Mouse (Mus musculus): ENCODE measurements around the gene Tpp1. TPM values are rescaled to one million over a fixed set of nuclear protein-coding genes. Genes with fewer than 3 reads are reported as not detected.
A peak's percentile ranks its signal among the peaks of the same experiment; 100 is the strongest.

Tpp1 gene
- 45.8 and 48.3 TPM in 2 replicates for polyA plus RNA-seq (2016; fragmentation: Nextera tagmentation; extraction: Ambion mirVana)

- WGBS = 22% methylated on average over 20 of the region's 20 CpGs
- Histone ChIP-seq H3K4me2 (peak within 1 kb of the TSS; percentile 71), H3K27ac (peak within 1 kb of the TSS; percentile 68; the same call in 1 of the 2 replicates), H3K4me3 (replicated peaks) (peak within 1 kb of the TSS; percentile 52), H3K9me3 (no peaks in the 10 kb centered on the region), H3K9ac (peak within 1 kb of the TSS; percentile 71), H3K36me3 (replicated peaks) (peaks cover 57% of the 10 kb centered on the region), H3K27me3 (no peaks in the 10 kb centered on the region), H3K4me1 (peaks cover 17% of the 10 kb centered on the region)
- peak; percentile 96 for ATAC-seq (ENCODE audit: low FRiP score)
Measured at GRCm38 (mm10) chr7:105751491-105752433, at the start of gene Tpp1. Gene Tpp1, minus strand, starts transcription at chr7:105752235.

GRCm38 (mm10) chr7:105796972-105797371 is 44.9 kb upstream of the Tpp1 start:
- no peak overlapping the region for H3K4me2 ChIP-seq
- no peaks in the 10 kb centered on the region for H3K27me3 ChIP-seq
- no peaks in the 10 kb centered on the region for H3K9me3 ChIP-seq
- no peak overlapping the region for H3K27ac ChIP-seq
- H3K9ac ChIP-seq = no peak overlapping the region
- ATAC-seq (ENCODE audit: low FRiP score) = no peak
- H3K4me3 ChIP-seq (replicated peaks) = no peak overlapping the region
- WGBS = 91% methylated on average over 3 of the region's 3 CpGs
- 0 out of 2 replicates have a peak, but pooled peaks cover 4% of the 10 kb centered on the region for H3K4me1 ChIP-seq
- H3K36me3 ChIP-seq (replicated peaks) = no peaks in the 10 kb centered on the region

- no peak overlapping the region for H3K9ac ChIP-seq
- 20% methylated on average over 7 of the region's 7 CpGs for WGBS
- H3K36me3 ChIP-seq (replicated peaks) = no peaks in the 10 kb centered on the region
- H3K4me1 ChIP-seq = 0 out of 2 replicates have a peak, but pooled peaks cover 4% of the 10 kb centered on the region
- no peak overlapping the region for H3K27ac ChIP-seq
- no peak overlapping the region for H3K4me2 ChIP-seq
- no peaks in the 10 kb centered on the region for H3K9me3 ChIP-seq
- no peaks in the 10 kb centered on the region for H3K27me3 ChIP-seq
- no peak for ATAC-seq (ENCODE audit: low FRiP score)
- no peak overlapping the region for H3K4me3 ChIP-seq (replicated peaks)
Measured at GRCm38 (mm10) chr7:105795759-105796366, 43.8 kb upstream of the Tpp1 start.

- WGBS = 83% methylated on average over 7 of the region's 7 CpGs
- Histone ChIP-seq H3K36me3 (replicated peaks) (no peaks in the 10 kb centered on the region), H3K27me3 (no peaks in the 10 kb centered on the region), H3K4me2 (no peak overlapping the region), H3K27ac (no peak overlapping the region), H3K4me3 (replicated peaks) (no peak overlapping the region), H3K9me3 (no peaks in the 10 kb centered on the region), H3K4me1 (0 out of 2 replicates have a peak, but pooled peaks cover 4% of the 10 kb centered on the region), H3K9ac (no peak overlapping the region)
- no peak for ATAC-seq (ENCODE audit: low FRiP score)
Measured at GRCm38 (mm10) chr7:105793701-105794100, 41.7 kb upstream of the Tpp1 start.

GRCm38 (mm10) chr7:105791147-105791546 is 39.1 kb upstream of the Tpp1 start:
- no peaks in the 10 kb centered on the region for H3K9me3 ChIP-seq
- H3K36me3 ChIP-seq (replicated peaks) = no peaks in the 10 kb centered on the region
- H3K4me1 ChIP-seq = peaks cover 14% of the 10 kb centered on the region
- H3K4me3 ChIP-seq (replicated peaks) = no peak overlapping the region
- no peak overlapping the region for H3K9ac ChIP-seq
- no peak overlapping the region for H3K4me2 ChIP-seq
- 90% methylated on average over 1 of the region's 1 CpGs for WGBS
- H3K27ac ChIP-seq = no peak overlapping the region
- ATAC-seq (ENCODE audit: low FRiP score) = no peak
- no peaks in the 10 kb centered on the region for H3K27me3 ChIP-seq

- Histone ChIP-seq H3K27me3 (no peaks in the 10 kb centered on the region), H3K4me3 (replicated peaks) (peak within 1 kb of the TSS; percentile 95), H3K4me1 (peaks cover 46% of the 10 kb centered on the region), H3K36me3 (replicated peaks) (peaks cover 19% of the 10 kb centered on the region; the same call in 1 of the 2 replicates), H3K9me3 (no peaks in the 10 kb centered on the region), H3K27ac (peak within 1 kb of the TSS; percentile 95), H3K9ac (peak within 1 kb of the TSS; percentile 99), H3K4me2 (peak within 1 kb of the TSS; percentile 78)
- 1% methylated on average over 71 of the region's 97 CpGs for WGBS
- peak; percentile 80 for ATAC-seq (ENCODE audit: low FRiP score)
Measured at GRCm38 (mm10) chr7:105787285-105788140, 35.5 kb upstream of the Tpp1 start, which contains the start of gene Dchs1. Gene Dchs1, minus strand, starts transcription at chr7:105787654.

- no peaks in the 10 kb centered on the region for H3K27me3 ChIP-seq
- H3K27ac ChIP-seq = peak overlapping the region; percentile 95
- H3K4me1 ChIP-seq = peaks cover 47% of the 10 kb centered on the region
- H3K4me3 ChIP-seq (replicated peaks) = peak overlapping the region; percentile 95
- H3K36me3 ChIP-seq (replicated peaks) = peaks cover 27% of the 10 kb centered on the region
- H3K4me2 ChIP-seq = peak overlapping the region; percentile 78
- 5% methylated on average over 20 of the region's 20 CpGs for WGBS
- ATAC-seq (ENCODE audit: low FRiP score) = peak; percentile 80
- H3K9me3 ChIP-seq = no peaks in the 10 kb centered on the region
- peak overlapping the region; percentile 99 for H3K9ac ChIP-seq
Measured at GRCm38 (mm10) chr7:105786506-105787284, 34.7 kb upstream of the Tpp1 start.

- 18% methylated on average over 4 of the region's 4 CpGs for WGBS
- Histone ChIP-seq H3K4me1 (peaks cover 47% of the 10 kb centered on the region), H3K9me3 (no peaks in the 10 kb centered on the region), H3K4me2 (peak overlapping the region; percentile 78), H3K4me3 (replicated peaks) (peak overlapping the region; percentile 14; the same call in 1 of the 2 replicates), H3K36me3 (replicated peaks) (peaks cover 48% of the 10 kb centered on the region), H3K27ac (no peak overlapping the region), H3K9ac (0 out of 2 replicates have a peak overlapping the region, but pooled peaks have one; percentile 17), H3K27me3 (no peaks in the 10 kb centered on the region)
- no peak for ATAC-seq (ENCODE audit: low FRiP score)
Measured at GRCm38 (mm10) chr7:105784556-105784955, 32.5 kb upstream of the Tpp1 start.

- no peak overlapping the region for H3K27ac ChIP-seq
- peak overlapping the region; percentile 78; the same call in 1 of the 2 replicates for H3K4me2 ChIP-seq
- no peak overlapping the region for H3K4me3 ChIP-seq (replicated peaks)
- no peaks in the 10 kb centered on the region for H3K27me3 ChIP-seq
- H3K4me1 ChIP-seq = peaks cover 54% of the 10 kb centered on the region
- no peak for ATAC-seq (ENCODE audit: low FRiP score)
- 51% methylated on average over 4 of the region's 4 CpGs for WGBS
- peaks cover 55% of the 10 kb centered on the region for H3K36me3 ChIP-seq (replicated peaks)
- no peaks in the 10 kb centered on the region for H3K9me3 ChIP-seq
- H3K9ac ChIP-seq = no peak overlapping the region
Measured at GRCm38 (mm10) chr7:105783861-105784260, 31.8 kb upstream of the Tpp1 start.

GRCm38 (mm10) chr7:105778553-105779265 is 26.7 kb upstream of the Tpp1 start:
- Histone ChIP-seq H3K36me3 (replicated peaks) (peaks cover 66% of the 10 kb centered on the region), H3K4me2 (0 out of 2 replicates have a peak overlapping the region, but pooled peaks have one; percentile 17), H3K9ac (0 out of 2 replicates have a peak overlapping the region, but pooled peaks have one; percentile 9), H3K4me3 (replicated peaks) (no peak overlapping the region), H3K4me1 (peaks cover 52% of the 10 kb centered on the region), H3K9me3 (no peaks in the 10 kb centered on the region), H3K27me3 (no peaks in the 10 kb centered on the region), H3K27ac (peak overlapping the region; percentile 51)
- peak; percentile 42; the same call in 1 of the 2 replicates for ATAC-seq (ENCODE audit: low FRiP score)
- 46% methylated on average over 4 of the region's 4 CpGs for WGBS
